Mouse (Mus musculus): ENCODE results near the gene Inhbe.

Inhbe gene

DNA sequence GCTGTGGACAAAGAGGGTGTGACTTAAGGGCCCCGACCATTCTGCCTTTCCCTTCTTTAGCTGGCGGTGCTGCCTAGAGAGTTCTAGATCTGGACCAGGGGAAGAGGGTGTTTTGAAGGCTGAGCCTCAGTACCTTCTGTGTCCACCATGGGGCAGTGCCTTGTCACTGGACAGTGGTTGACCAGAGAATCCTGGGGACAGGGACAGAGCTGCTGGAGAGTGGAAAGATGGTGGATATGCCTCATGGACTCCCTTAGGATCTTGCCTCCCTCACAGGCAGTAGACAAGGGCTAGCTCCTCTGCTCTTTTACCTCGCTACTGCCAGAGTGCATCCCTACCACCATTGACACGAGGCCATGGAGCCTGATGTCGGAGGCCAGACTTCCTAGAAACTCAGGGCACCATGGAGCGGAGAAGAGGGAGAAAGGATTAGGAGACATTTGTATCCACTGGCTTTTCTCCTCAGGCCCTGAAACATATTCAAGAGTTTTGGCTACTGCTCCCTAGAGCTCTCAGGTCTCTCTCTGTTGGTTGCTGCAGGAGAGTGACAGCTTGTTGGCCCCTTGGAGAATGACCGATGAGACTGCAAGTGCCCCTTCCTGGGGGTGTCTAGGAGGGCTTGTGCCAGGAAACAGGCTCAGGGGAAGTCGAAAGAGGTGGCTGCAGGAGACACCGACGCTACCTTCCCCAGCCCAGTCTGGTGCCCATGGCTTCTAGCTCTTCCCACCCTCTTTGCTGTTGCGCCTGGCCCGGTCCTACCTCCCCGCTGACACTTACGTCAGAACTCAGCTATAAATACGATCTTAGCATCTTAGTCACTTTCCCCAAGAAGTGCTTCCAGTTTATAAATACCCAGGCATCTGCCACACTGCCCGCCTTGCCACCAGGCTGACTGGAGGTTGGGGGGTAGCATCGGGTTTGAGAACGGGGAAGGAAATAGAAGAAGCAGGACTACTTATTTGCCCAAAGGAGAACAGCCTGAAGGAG lies at the start of gene Inhbe:
Inhbe (minus strand) TSS at position 503 of the 987 bp plus-strand sequence.
- DNase-seq (ENCODE audit: low read depth in 1 of 2, low spot score in 2 of 2): no peak

DNA sequence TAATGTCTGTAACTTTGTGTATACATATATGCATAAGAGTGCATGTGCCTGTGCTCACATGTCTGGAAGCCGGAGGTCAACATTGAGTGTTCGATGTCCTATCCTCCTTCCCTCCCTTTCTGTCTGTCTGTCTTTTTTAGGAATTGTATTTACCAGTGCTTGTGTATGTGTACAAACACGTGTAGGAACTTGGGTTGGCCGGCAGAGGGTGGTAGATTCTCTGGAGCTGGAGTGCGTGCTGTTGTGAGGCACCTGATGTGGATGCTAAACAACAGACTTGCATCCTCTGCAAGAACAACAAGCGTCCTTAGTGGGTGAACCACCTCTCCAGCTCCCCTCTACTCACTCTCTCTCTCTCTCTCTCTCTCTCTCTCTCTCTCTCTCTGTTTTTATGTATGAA lies 37.6 kb upstream of the Inhbe start:
- DNase-seq (ENCODE audit: low read depth in 1 of 2, low spot score in 2 of 2): no peak

DNA sequence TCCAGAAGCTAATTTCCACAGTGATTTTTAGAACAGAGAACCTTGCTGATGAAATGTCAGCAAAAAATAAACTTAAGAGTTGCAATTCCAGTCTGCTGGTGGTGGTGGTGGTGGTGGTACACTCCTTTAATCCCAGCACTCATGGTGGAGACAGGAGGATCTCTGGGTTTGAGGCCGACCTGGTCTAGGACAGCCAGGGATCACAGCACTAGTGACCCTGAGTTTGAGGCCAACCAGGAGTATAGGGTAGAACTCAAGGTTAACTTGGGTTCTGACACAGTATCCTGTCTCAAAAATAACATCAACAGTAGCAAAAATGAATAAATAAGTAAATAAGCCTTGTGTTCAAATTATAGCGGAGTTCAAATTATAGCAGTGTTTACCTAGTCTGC lies 27.5 kb upstream of the Inhbe start:
- DNase-seq (ENCODE audit: low read depth in 1 of 2, low spot score in 2 of 2): no peak

DNA sequence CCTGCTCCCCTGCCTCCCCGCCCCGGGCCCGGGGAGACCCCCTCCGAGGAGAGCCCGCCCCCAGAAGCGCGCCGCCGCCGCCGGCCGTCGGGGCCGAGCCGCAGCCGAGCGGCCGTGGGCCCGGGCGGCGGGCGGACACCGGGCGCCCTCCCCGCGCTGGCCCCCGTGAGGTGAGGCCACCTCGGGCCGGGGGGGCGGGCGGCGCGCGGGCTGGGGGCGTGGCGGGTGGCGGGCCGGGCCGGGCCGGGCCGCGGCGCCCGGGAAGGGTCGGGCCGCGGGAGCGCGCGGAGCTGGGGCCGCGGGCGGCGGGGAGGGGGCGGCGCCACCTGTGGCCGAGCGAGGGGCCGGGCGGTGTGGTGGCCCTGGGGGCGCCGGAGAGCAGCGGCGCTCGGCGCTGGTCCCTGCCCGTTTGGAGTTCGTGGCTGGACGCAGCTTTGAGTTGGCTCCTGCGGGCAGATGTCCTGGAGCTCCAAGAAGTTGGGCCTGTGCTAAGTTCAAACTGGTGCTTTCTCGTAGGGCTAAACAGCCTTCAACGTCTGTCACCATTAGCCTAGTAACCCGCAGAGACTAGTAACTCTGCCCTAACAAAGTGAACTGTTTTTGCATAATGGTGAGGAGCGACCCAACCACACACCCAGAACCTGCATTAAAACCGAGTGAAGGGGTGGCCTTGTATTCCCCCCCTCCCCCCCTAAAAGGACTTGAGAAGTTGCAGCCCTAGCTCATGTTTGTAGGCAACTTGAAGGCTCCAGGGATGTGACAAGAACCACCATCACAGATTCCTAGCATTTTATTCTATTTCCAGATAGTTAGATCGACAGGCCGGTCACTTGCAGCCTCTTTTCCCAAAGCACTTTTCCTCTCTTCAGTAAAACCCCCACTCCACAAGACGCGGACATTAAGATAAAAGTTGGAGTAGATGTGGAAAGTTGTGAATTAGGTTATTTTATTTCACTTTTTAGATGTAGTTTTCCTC lies 26.8 kb upstream of the Inhbe start:
- DNase-seq (ENCODE audit: low read depth in 1 of 2, low spot score in 2 of 2): peak in 1 of 2 experiments; percentile 16

DNA sequence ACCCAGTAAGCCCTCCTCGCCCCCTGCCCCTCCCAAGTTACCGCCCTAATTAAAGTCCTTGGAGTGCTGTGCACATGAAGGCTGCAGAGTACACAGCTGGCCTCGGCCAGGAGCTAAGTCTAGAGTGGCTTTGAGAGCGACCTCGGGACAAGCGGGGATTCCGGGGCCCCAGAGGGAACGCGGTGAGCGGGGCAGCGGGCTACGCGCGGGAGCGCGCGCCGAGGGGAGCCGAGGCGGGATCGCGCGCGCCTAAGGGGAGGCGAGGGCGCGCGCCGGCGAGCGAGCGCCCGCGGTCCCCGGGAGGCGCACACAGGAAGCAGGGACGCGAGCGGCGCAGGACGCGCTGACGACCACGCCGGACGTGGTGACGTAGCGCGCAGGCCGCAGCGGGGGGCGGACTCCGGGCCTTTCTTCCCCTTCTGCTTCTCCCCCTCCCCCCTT lies 26.1 kb upstream of the Inhbe start, which contains the start of gene R3hdm2:
R3hdm2 (plus strand) TSS at position 77 of the 441 bp plus-strand sequence.
- peak; percentile 71 to 85 for DNase-seq (ENCODE audit: low read depth in 1 of 2, low spot score in 2 of 2)

DNA sequence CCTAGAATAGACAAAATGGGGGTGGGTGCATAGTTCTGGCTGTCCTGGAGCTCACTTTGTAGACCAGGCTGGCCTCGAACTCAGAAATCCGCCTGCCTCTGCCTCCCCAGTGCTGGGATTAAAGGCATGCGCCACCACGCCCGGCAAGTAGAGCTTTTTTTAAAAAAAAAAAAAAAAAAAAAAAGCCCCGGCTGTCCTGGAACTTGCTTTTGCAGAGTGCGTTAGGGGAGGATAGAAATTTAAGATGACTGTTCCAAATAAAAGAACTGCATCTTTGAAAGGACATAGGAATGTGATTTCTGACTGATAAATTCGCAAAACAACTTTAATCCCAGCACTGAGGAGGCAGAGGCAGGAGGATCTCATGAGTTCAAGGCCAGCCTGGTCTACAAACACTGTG lies 25.4 kb upstream of the Inhbe start:
- no peak for DNase-seq (ENCODE audit: low read depth in 1 of 2, low spot score in 2 of 2)

DNA sequence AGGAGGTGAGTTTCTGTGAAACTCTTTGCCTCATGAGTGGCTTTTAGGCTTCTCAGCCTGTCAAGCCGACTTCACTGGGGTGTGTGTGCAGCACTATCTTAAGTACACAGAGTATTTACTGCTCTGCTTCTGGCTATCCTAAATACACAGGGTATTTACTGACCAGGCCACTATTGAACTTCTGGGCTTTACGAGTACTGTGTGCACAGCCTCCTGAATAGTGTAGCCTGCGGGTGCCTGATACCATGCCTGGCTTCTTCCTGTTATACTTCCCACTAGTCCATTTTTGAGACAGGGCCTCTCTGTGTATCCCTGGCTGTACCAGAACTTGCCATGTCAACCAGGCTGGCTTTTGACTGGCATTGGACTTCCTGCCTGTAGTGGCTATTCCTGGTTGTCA lies 23.5 kb upstream of the Inhbe start:
- DNase-seq (ENCODE audit: low read depth in 1 of 2, low spot score in 2 of 2): no peak

DNA sequence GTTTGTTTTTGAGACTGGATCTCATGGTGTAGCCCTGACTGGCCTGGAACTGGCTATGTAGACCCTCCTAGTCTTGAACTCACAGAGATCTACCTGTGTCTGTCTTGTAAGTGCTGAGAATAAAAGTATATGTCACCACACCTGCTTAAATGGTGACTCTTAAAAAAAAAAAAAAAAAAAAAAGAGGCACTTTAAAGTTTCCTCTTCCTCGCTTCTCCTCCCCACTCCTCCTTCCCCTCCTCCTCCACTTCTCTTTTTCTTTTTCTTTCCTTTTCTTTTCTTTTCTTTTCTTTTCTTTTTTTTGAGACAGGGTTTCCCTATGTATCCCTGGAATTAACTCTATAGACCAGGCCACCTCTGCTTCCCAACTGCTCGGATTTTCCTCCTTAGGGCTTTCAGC lies 16.8 kb upstream of the Inhbe start:
- DNase-seq (ENCODE audit: low read depth in 1 of 2, low spot score in 2 of 2): no peak

DNA sequence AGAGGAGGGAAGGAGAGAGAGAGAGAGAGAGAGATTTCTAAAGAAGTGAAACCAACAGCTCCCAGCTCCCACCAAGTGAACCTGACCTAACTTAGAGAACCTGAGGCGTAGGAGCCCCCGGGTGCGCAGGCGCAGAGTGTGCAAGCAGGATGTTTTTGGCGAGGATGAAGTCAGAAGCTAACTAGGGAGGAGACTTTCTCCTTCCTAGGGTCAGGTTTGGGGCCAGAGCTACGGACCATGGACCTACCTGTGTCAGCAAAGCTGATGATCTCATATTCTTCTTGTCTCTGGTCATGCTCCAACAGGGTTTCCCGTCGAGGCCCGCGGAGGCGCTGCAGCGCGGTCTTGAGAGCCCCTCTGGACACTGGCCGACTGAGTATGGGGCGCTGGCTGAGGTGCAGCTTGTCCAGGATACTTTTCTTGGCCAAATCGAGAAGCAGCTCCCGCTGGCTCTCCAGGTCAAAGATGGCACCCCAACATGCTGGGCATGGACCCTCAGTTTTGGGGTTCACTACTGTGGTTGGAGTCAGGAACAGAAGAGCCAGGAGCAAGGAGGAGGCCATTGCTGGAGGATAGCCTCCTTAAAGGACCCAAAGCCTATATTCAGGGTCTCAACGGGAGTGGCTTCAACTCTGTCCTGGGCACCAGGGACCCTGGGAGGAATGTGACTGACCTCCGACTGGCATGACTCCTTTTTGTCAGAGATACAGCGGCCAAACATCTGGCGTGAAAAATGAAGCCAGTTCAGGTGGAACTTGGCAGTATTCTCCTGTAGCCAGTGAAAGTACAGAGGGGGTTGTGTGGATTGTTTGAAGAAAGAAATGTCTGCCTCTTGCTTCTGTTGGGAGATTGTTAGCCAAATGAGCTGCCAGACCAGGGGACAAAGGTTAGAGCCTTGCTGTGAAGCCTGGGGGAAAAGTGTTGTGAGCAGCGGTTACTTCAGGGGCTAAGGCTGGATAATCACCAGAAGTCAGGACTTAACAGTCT lies 15.9 kb upstream of the Inhbe start, which contains the start of gene Inhbc:
Inhbc (minus strand) TSS at position 598 of the 987 bp plus-strand sequence.
- DNase-seq (ENCODE audit: low read depth in 1 of 2, low spot score in 2 of 2): no peak

DNA sequence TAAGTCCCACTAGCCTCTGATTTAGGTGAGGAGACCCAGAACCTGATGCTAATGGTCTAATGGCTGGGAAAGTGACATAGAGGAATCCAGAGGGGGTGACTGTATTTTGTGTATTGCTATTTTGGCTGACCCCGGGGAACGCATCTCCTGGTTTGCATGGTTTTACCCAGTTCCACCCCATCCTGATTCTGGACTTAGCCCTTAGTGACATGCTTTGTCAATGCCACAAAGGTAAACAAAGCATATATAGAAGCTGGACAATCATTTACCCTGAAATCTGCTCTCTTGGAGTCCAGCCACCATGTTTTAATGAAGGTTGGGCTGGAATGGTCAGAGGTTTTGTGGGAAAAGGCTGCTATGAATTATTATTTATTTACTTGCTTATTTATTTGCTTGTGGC lies 14.1 kb upstream of the Inhbe start:
- no peak for DNase-seq (ENCODE audit: low read depth in 1 of 2, low spot score in 2 of 2)

DNA sequence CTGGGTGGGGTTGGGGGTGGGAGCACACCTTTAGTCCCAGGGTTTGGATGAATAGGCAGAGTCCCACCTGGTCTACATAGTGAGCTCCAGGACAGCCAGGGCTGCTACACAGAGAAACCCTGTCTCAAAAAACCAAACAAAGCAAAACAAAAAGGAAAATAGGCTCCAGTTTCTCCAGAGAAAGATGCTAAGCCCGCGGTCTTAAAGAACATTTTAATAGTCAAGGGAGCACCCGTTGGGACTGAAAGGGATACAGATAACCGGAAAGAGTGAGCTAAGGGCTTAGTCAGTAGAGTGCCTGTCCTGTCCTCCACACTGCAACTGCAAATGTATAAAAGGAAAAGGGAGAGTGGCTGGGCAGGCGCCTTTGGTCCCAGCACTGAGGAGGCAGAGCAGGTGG lies 12.9 kb upstream of the Inhbe start:
- DNase-seq (ENCODE audit: low read depth in 1 of 2, low spot score in 2 of 2): no peak

DNA sequence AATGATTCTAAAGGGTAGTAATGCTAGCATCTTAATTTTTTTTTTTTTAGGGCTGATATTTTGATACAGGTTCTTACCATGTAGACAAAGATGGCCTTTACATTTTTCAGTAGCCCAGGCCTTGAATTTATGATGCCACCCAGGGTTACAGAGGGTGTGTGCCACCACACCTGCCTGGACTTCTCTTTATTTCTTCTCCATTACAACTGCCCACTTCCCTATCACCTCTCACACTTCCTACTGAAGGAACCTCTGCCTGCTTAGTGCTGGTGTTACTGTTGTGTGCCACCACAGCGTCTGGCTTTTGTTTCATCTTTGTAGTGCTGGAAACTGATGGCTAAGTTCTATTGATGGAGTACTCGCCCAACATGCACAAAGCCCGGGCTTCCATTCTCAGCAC lies 6.5 kb upstream of the Inhbe start:
- no peak for DNase-seq (ENCODE audit: low read depth in 1 of 2, low spot score in 2 of 2)

DNA sequence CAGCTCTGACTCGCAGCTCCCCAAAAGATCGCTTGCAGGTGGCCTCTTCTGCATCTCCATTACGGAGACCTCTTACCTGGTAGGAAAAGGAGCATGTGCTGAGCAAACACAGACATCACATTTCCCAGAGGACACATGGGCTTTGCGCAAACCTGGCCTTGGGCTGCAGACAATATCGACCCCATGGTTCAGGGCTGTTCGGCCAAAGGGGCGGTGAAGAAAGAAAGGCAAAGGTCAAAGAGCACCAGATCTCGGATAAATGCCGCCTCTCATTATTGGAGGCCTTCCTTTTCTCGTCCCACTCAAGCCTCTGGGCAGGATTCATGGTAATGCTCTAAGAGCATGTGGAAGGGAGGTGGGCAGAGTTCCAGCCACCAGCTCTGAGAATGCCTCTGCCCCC lies 1.1 kb upstream of the Inhbe start:
- no peak for DNase-seq (ENCODE audit: low read depth in 1 of 2, low spot score in 2 of 2)

DNA sequence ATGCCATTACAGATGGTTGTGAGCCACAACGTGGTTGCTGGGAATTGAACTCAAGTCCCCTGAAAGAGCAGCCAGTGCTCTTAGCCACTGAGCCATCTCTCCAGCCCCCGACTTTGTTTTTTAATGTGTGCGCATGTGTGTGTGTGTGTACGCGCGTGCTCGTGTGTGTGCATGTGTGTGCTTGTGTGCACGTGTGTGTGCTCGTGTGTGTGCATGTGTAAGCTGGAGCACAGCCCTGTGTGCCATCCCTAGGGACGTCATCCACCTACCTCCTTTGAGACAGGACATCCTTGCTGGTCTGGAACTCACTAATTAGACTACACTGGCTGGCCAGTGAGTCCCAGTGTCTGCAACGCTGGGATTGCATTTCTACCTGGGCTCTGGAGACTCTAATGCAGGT lies 1.4 kb downstream of the Inhbe start:
- DNase-seq (ENCODE audit: low read depth in 1 of 2, low spot score in 2 of 2): no peak

DNA sequence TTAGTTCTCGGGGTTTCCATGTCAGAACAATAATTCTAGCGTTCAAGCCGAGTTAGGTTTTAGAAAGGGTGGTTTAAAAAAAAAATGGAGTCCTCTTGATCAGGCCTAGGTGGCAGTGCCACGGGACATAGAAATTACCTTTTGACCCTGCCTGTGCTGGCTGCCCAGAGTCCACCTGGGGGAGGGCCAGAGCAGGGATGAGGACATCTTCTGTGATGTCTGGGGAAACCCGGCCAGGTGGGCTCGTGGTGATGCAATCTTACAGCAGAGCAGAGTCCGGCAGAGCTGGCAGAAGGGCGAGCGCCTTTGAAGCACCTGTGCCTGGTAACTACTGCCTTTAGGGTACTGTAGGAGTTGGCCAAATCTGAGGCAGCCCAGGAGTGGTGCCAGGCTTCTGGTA lies 2.0 kb downstream of the Inhbe start:
- DNase-seq (ENCODE audit: low read depth in 1 of 2, low spot score in 2 of 2): no peak

DNA sequence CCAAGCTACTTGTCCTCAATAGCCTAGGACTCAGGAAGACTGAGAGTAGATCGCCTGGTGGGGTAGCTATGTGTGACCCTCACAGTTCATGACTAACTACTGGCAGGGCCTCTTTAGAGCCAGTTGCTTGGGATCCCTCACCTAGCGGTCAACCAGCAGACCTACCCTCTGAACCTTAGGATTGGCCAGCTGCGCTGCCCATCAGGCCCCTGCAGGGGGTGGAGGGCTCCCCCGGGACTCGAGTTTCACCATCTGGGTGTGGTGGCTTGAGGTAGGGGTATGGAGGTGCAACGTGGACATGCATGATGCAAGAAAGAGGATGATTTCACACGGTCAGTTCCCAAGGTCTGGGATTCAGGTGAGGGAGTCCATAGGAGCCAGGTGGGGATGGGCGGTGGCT lies 2.5 kb downstream of the Inhbe start:
- no peak for DNase-seq (ENCODE audit: low read depth in 1 of 2, low spot score in 2 of 2)

DNA sequence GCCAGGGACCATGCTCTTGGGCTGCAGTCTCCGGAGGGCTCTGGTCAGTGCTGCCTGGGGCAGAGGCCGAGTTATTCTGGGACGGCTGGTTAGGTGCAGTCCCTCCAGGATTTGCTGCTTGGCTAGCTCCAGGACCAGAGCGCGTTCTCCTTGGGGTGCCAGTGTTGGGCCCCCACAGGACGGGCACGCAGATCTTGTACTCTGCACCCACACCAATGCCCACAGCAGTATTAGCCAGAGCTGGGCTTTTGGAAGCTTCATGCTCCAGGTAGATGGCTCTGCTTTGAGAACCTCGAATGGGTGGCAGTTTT lies 3.0 kb downstream of the Inhbe start:
- no peak for DNase-seq (ENCODE audit: low read depth in 1 of 2, low spot score in 2 of 2)

DNA sequence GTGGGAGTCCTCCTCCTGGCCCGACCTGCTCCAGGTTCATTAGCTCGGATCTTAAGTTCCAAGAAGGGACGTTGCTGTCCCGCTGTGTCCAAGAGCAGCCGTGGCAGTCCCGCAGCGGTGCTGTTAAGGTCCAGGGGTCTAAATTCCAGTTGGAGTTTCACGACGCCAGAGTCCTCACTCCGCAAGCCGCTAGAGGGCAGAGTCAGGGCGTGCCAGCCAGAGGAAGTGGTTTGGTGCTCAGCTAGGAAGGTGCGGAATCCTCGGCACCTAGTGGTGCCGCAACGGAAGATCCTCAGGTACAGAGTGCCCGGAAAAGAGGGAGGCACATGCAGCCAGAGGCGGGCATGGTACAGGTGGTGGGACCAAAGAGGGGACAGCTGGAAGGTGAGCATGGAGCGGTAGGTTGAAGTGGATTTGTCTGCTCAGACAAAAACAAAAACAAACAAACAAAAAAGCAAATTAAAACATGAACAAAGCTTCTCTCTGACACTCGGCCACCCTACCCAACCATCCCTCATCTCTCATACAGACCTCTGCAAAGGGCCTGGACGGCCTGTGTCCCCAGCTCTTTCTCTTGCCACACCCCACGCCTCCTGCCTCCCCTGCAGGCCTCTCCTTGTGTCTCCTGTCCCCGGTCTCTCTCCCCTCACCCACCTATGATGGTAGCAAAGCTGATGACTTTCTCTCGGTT lies 3.5 kb downstream of the Inhbe start:
- peak in 1 of 2 experiments; percentile 46 for DNase-seq (ENCODE audit: low read depth in 1 of 2, low spot score in 2 of 2)

DNA sequence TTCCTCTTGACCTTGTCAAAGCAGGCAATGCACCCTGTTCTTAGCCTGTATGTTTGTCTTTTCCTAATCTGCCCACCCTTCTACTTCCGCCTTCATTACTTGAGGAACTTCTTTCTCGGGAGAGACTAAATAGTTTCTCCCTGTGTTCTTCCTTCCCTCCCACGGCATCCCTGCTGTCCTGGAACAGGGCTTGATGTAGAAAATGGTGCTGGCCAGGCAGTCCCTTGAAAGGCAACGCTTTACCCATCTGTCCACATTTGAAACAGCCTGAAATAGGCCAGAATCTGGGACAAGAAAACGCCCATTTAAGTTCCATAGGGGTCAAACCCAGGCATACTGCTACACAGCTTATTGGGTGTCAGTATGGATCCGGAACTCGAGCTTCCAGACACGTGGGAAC lies 4.4 kb downstream of the Inhbe start:
- no peak for DNase-seq (ENCODE audit: low read depth in 1 of 2, low spot score in 2 of 2)

DNA sequence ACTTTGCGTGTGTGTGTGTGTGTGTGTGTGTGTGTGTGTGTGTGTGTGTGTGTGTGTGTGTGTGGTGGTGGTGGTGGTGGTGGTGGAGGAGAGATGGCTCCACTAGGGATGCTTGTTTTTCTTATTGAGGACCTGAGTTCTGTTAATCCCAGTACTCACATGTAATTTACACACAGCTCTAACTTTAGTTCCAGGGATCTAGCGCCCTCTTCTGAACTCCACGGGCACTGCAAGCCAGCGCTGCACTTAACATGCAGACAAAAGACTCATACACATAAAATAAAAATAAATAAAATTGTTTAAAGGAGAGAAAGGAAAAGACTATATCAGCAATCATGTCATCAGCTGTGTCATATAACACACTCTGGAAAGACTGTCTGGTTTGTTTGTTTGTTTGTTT lies 5.3 kb downstream of the Inhbe start:
- DNase-seq (ENCODE audit: low read depth in 1 of 2, low spot score in 2 of 2): no peak
